Mouse (Mus musculus) MEL (cell line): ENCODE measurements around the gene Efna5. TPM values are rescaled to one million over a fixed set of nuclear protein-coding genes. Genes with fewer than 3 reads are reported as not detected.

ENCODE experiments used
- DNase-seq: peaks from one replicate; pipeline ENCODE4 v3.0.0; 2011; ENCODE audit warnings: low read depth, low spot score
- H3K27ac ChIP-seq: 2 replicates; pipeline ENCODE4 v1.5.1; 2012; ENCODE audit warnings: low read depth, mild to moderate bottlenecking, control low read depth, low read length, moderate library complexity; ENCODE audit not compliant: control insufficient read depth
- H3K27me3 ChIP-seq, 2 experiments: fragments of 150-350 bp in 1 of 2; sonication (generic) in 1 of 2; 2 replicates each; pipeline ENCODE4 v1.6.1; 2012; ENCODE audit warnings: low read length in 2 of 2, mild to moderate bottlenecking in 2 of 2, improper control_type of control experiment in 1 of 2, moderate library complexity in 1 of 2; ENCODE audit not compliant: insufficient read depth in 2 of 2, control insufficient read depth in 1 of 2
- H3K36me3 ChIP-seq, 2 experiments: 2 replicates each; pipeline ENCODE4 v1.6.1; 2012 to 2014; ENCODE audit warnings: low read length in 2 of 2, improper control_type of control experiment in 1 of 2, inconsistent platforms in 1 of 2, mild to moderate bottlenecking in 1 of 2; ENCODE audit not compliant: insufficient read depth in 2 of 2, control insufficient read depth in 1 of 2
- H3K4me1 ChIP-seq, 2 experiments: fragments of 150-350 bp in 1 of 2; sonication (generic) in 1 of 2; 2 replicates each; pipeline ENCODE4 v1.6.1; 2012; ENCODE audit warnings: low read length in 2 of 2, improper control_type of control experiment in 1 of 2, mild to moderate bottlenecking in 1 of 2; ENCODE audit not compliant: insufficient read depth in 2 of 2, control insufficient read depth in 1 of 2
- H3K4me3 ChIP-seq, 2 experiments: fragments of 150-350 bp in 1 of 2; sonication (generic) in 1 of 2; 2 replicates each; pipeline ENCODE4 v1.5.1; 2012; ENCODE audit warnings: low read depth in 2 of 2, low read length in 2 of 2, mild to moderate bottlenecking in 2 of 2, moderate library complexity in 2 of 2, control low read depth in 1 of 2, improper control_type of control experiment in 1 of 2; ENCODE audit not compliant: control insufficient read depth in 1 of 2, insufficient read depth in 1 of 2
- H3K79me2 ChIP-seq: 2 replicates; pipeline ENCODE4 v1.6.1; 2012; ENCODE audit warnings: mild to moderate bottlenecking, low read length, moderate library complexity; ENCODE audit not compliant: control insufficient read depth, poor library complexity, insufficient read depth
- H3K9ac ChIP-seq: 2 replicates; pipeline ENCODE4 v1.6.1; 2012; ENCODE audit warnings: low read depth, mild to moderate bottlenecking, control low read depth, low read length, moderate library complexity; ENCODE audit not compliant: control insufficient read depth, poor library complexity, severe bottlenecking
- H3K9me3 ChIP-seq: fragments of 150-350 bp; sonication (generic); replicated peaks from 2 replicates; pipeline ENCODE4 v1.6.1; 2012; ENCODE audit warnings: mild to moderate bottlenecking, low read length, improper control_type of control experiment, moderate library complexity; ENCODE audit not compliant: insufficient read depth
- CTCF ChIP-seq, 3 experiments: IDR thresholded peaks in 2 of 3; conservative IDR thresholded peaks in 1 of 3; 2 replicates each; pipeline ENCODE4 v1.5.1; 2011 to 2012; ENCODE audit warnings: low read length in 3 of 3, low read depth in 2 of 3, mild to moderate bottlenecking in 2 of 3, improper control_type of control experiment in 1 of 3, inconsistent platforms in 1 of 3, mixed read lengths in 1 of 3, moderate library complexity in 1 of 3; ENCODE audit not compliant: control insufficient read depth in 1 of 3, insufficient read depth in 1 of 3, poor library complexity in 1 of 3, severe bottlenecking in 1 of 3
- EP300 ChIP-seq, 2 experiments: IDR thresholded peaks; 2 replicates each; pipeline ENCODE4 v1.6.1; 2011; ENCODE audit warnings: improper control_type of control experiment in 2 of 2, low read length in 2 of 2, low read depth in 1 of 2, mild to moderate bottlenecking in 1 of 2
- ETS1 ChIP-seq: IDR thresholded peaks from 2 replicates; pipeline ENCODE4 v1.6.1; 2012; ENCODE audit warnings: low read depth, mild to moderate bottlenecking, inconsistent platforms, low read length, improper control_type of control experiment, moderate library complexity
- GATA1 ChIP-seq: IDR thresholded peaks from 2 replicates; pipeline ENCODE4 v1.6.1; 2011; ENCODE audit warnings: low read depth, low read length, improper control_type of control experiment
- JUND ChIP-seq: IDR thresholded peaks from 2 replicates; pipeline ENCODE4 v1.6.1; 2011; ENCODE audit warnings: low read depth, mild to moderate bottlenecking, improper control_type of control experiment, low read length
- MAX ChIP-seq: IDR thresholded peaks from 2 replicates; pipeline ENCODE4 v1.6.1; 2011; ENCODE audit warnings: low read length, improper control_type of control experiment
- MAZ ChIP-seq: IDR thresholded peaks from 2 replicates; pipeline ENCODE4 v1.6.1; 2012; ENCODE audit warnings: low read depth, mild to moderate bottlenecking, inconsistent platforms, low read length, improper control_type of control experiment
- MXI1 ChIP-seq: IDR thresholded peaks from 2 replicates; pipeline ENCODE4 v1.6.1; 2011; ENCODE audit warnings: mild to moderate bottlenecking, low read depth, low read length, improper control_type of control experiment
- NELFE ChIP-seq: IDR thresholded peaks from 2 replicates; pipeline ENCODE4 v1.6.1; 2011; ENCODE audit warnings: low read depth, low read length, improper control_type of control experiment
- NRF1 ChIP-seq: IDR thresholded peaks from 2 replicates; pipeline ENCODE4 v1.6.1; 2014; ENCODE audit warnings: low read depth, mild to moderate bottlenecking, inconsistent platforms, low read length, improper control_type of control experiment, moderate library complexity; ENCODE audit not compliant: poor library complexity, insufficient read depth, severe bottlenecking
- POLR2A ChIP-seq, 2 experiments: IDR thresholded peaks; 2 replicates each; pipeline ENCODE4 v1.6.1; 2011 to 2012; ENCODE audit warnings: low read length in 2 of 2, mild to moderate bottlenecking in 2 of 2, control low read depth in 1 of 2, improper control_type of control experiment in 1 of 2, low read depth in 1 of 2, moderate library complexity in 1 of 2; ENCODE audit not compliant: control insufficient read depth in 1 of 2, insufficient read depth in 1 of 2, poor library complexity in 1 of 2
- POLR2AphosphoS2 ChIP-seq: IDR thresholded peaks from 2 replicates; pipeline ENCODE4 v1.6.1; 2011; ENCODE audit warnings: low read length, improper control_type of control experiment
- RAD21 ChIP-seq: IDR thresholded peaks from 2 replicates; pipeline ENCODE4 v1.6.1; 2011; ENCODE audit warnings: mild to moderate bottlenecking, low read depth, low read length, improper control_type of control experiment
- TAL1 ChIP-seq: IDR thresholded peaks from 2 replicates; pipeline ENCODE4 v1.6.1; 2012; ENCODE audit warnings: mild to moderate bottlenecking, inconsistent platforms, low read length, moderate library complexity, mixed read lengths
- TBP ChIP-seq: IDR thresholded peaks from 2 replicates; pipeline ENCODE4 v1.8.0; 2011; ENCODE audit warnings: low read depth, low read length, improper control_type of control experiment
- UBTF ChIP-seq: IDR thresholded peaks from 2 replicates; pipeline ENCODE4 v1.6.1; 2012; ENCODE audit warnings: low read depth, mild to moderate bottlenecking, inconsistent platforms, low read length, improper control_type of control experiment, moderate library complexity, borderline replicate concordance; ENCODE audit not compliant: insufficient read depth
- USF1 ChIP-seq: IDR thresholded peaks from 2 replicates; pipeline ENCODE4 v1.6.1; 2014; ENCODE audit warnings: low read depth, mild to moderate bottlenecking, inconsistent platforms, low read length, improper control_type of control experiment, moderate library complexity
- USF2 ChIP-seq, 2 experiments: IDR thresholded peaks; 2 replicates each; pipeline ENCODE4 v1.6.1; 2011 to 2012; ENCODE audit warnings: improper control_type of control experiment in 2 of 2, low read length in 2 of 2, borderline replicate concordance in 1 of 2, inconsistent platforms in 1 of 2, low read depth in 1 of 2, mild to moderate bottlenecking in 1 of 2; ENCODE audit not compliant: insufficient read depth in 1 of 2
- ZC3H11A ChIP-seq: IDR thresholded peaks from 2 replicates; pipeline ENCODE4 v1.6.1; 2012; ENCODE audit warnings: low read depth, mild to moderate bottlenecking, inconsistent platforms, low read length, improper control_type of control experiment
- ZMIZ1 ChIP-seq: IDR thresholded peaks from 2 replicates; pipeline ENCODE4 v1.6.1; 2012; ENCODE audit warnings: low read depth, mild to moderate bottlenecking, inconsistent platforms, low read length, improper control_type of control experiment, moderate library complexity
- ZNF384 ChIP-seq: IDR thresholded peaks from 2 replicates; pipeline ENCODE4 v1.6.1; 2012; ENCODE audit warnings: low read depth, mild to moderate bottlenecking, inconsistent platforms, low read length, improper control_type of control experiment
- polyA plus RNA-seq, 2 experiments: library from polyadenylated mRNA; stranded (reverse) in 1 of 2; unstranded in 1 of 2; fragments of >175 nt in 1 of 2; fragments of >200 nt in 1 of 2; gene quantifications; 2 replicates each; pipeline versions ENCODE4 v1.2.1 to v1.2.4; 2012; ENCODE audit warnings: low replicate concordance in 2 of 2, low read depth in 1 of 2; ENCODE audit not compliant: insufficient read length in 2 of 2, insufficient read depth in 1 of 2, missing spikeins in 1 of 2
- total RNA-seq: library from RNA; depleted of rRNA; stranded (reverse); fragments of 300-350 nt; gene quantifications from 2 replicates; pipeline ENCODE4 v1.2.3, GENCODE M21; 2012

Efna5 gene
- total and polyA plus RNA-seq, 3 experiments: not detected

- TF ChIP-seq USF1 (no peak), NELFE (no peak), ZNF384 (no peak), MXI1 (no peak), ZC3H11A (no peak), USF2 (IDR thresholded peaks at IDR 0.05; ENCODE audit: borderline replicate concordance in 1 of 2, insufficient read depth in 1 of 2, low read depth in 1 of 2, low read length in 2 of 2) (no peak), CTCF (IDR thresholded peaks at IDR 0.05 in 2 of 3, conservative IDR thresholded peaks at IDR 0.05 in 1 of 3; ENCODE audit: control insufficient read depth in 1 of 3, insufficient read depth in 1 of 3, low read depth in 2 of 3, low read length in 3 of 3, poor library complexity in 1 of 3, severe bottlenecking in 1 of 3) (no peak), TAL1 (no peak), MAX (no peak), RAD21 (no peak), ETS1 (no peak)
- Histone ChIP-seq H3K36me3 (no peaks in the 10 kb centered on the region), H3K9me3 (no peaks in the 10 kb centered on the region), H3K79me2 (no peaks in the 10 kb centered on the region), H3K4me3 (no peak overlapping the region), H3K27ac (no peak overlapping the region), H3K4me1 (no peaks in the 10 kb centered on the region), H3K9ac (no peak overlapping the region), H3K27me3 (no peaks in the 10 kb centered on the region)
- DNase-seq: peak; percentile 21
Observed at GRCm38 (mm10) chr17:62875727-62876126, 5.4 kb downstream of the Efna5 start.

- Histone ChIP-seq H3K27ac (no peak overlapping the region), H3K9me3 (no peaks in the 10 kb centered on the region), H3K36me3 (no peaks in the 10 kb centered on the region), H3K79me2 (no peaks in the 10 kb centered on the region), H3K4me3 (no peak overlapping the region), H3K9ac (no peak overlapping the region), H3K4me1 (no peaks in the 10 kb centered on the region), H3K27me3 (no peaks in the 10 kb centered on the region)
- DNase-seq: no peak
- TF ChIP-seq NRF1 (no peak), POLR2A (IDR thresholded peaks at IDR 0.05; ENCODE audit: control insufficient read depth in 1 of 2, insufficient read depth in 1 of 2, low read depth in 1 of 2, low read length in 2 of 2, poor library complexity in 1 of 2) (no peak), JUND (no peak), USF1 (no peak), CTCF (IDR thresholded peaks at IDR 0.05 in 2 of 3, conservative IDR thresholded peaks at IDR 0.05 in 1 of 3; ENCODE audit: control insufficient read depth in 1 of 3, insufficient read depth in 1 of 3, low read depth in 2 of 3, low read length in 3 of 3, poor library complexity in 1 of 3, severe bottlenecking in 1 of 3) (no peak), GATA1 (no peak), ZMIZ1 (no peak), ZC3H11A (no peak), POLR2AphosphoS2 (no peak), ETS1 (no peak), UBTF (no peak), EP300 (IDR thresholded peaks at IDR 0.05; ENCODE audit: low read depth in 1 of 2, low read length in 2 of 2) (no peak), MAZ (no peak), TAL1 (no peak), TBP (no peak)
Observed at GRCm38 (mm10) chr17:62871928-62872327, 9.2 kb downstream of the Efna5 start.
